Mouse (Mus musculus) liver, adult 2 months (tissue): ENCODE measurements around the gene Cdk4.

Experiments
- CTCF ChIP-seq: fragments of 200-500 bp; IDR thresholded peaks from 2 replicates; pipeline ENCODE4 v1.5.1; 2011; ENCODE audit warnings: low read depth, low read length, control low read depth
- POLR2A ChIP-seq: fragments of 200-500 bp; IDR thresholded peaks from 2 replicates; pipeline ENCODE4 v1.6.1; 2011; ENCODE audit warnings: low read length, control low read depth; ENCODE audit not compliant: insufficient read depth; ENCODE audit errors: extremely low read depth

GRCm38 (mm10) chr10:127094382-127094802 lies 31.1 kb downstream of the Cdk4 start:
- no peak for TF ChIP-seq POLR2A
- TF ChIP-seq CTCF: no peak
